In the genomic region with DNA sequence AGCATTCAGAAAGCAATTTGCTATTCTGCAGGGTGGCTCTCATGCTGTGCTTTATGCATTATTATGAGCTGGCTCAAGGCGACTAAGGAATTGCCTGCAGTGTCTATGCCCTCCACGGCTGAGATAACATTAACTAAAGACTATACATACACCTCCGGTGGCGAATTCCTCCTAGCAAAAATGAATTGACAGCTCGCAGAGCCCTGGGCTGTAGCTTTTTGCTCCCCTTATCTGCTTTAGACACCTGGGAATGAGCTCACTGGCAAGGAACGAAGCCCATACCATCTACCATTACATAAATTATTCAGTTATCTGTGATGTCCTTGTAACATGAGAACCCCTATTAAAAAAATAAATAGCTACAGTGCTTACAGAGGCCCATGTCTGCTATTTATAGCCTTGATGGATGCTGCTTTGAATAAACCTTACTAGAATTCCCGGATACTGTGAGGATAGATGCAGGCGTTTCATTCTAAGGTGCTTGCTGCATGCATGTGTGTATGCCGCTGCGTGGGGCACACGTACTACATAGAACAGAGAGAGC, we compare ENCODE assay signal across 12 mouse cellular contexts. TPM values are rescaled to one million over a fixed set of nuclear protein-coding genes. Genes with fewer than 3 reads are reported as not detected.
DNase-seq lines count a peak whose midpoint lies in the region; ATAC-seq lines count a peak whose summit lies in the region.
"Had no signal": no experiment of that assay in that cellular context is flagged by ENCODE, and none has a peak within 500 bp of the region (broad histone marks: within the 10 kb centered on the region; RNA-seq: fewer than 3 reads in every experiment).

No protein-coding gene starts in this region.

- DNase-seq in heart, adult 8-10 months (ENCODE audit: low spot score): no peak
- DNase-seq in c-Kit-negative CD71-positive TER-119-positive erythroid progenitor cells, embryonic 14.5 days (ENCODE audit: low read depth, low spot score): peak; percentile 48
- no peak for DNase-seq in hindbrain, embryonic 11.5 days (ENCODE audit: low spot score)
- DNase-seq in midbrain, embryonic 11.5 days (ENCODE audit: low spot score, missing footprints): no peak
- no peak for DNase-seq in spleen, postnatal 10 days (ENCODE audit: low spot score in 2 of 2)
- DNase-seq in cerebellum, postnatal 4 days (ENCODE audit: low spot score in 2 of 2): no peak
- no peak for DNase-seq in spleen, adult 12 weeks (ENCODE audit: low spot score)
- DNase-seq: adrenal gland, adult 2 months; thymus, postnatal 25 days had no signal

- no peaks in the 10 kb centered on the region for H3K36me3 ChIP-seq in heart, embryonic 13.5 days
- no peaks in the 10 kb centered on the region for H3K36me3 ChIP-seq in hindbrain, embryonic 11.5 days (ENCODE audit: control insufficient read depth, insufficient read depth, low read length)
- H3K36me3 ChIP-seq in midbrain, embryonic 11.5 days (ENCODE audit: control insufficient read depth, insufficient read depth, low read length): no peaks in the 10 kb centered on the region
- H3K36me3 ChIP-seq: embryonic facial prominence, embryonic 15.5 days; limb, embryonic 13.5 days had no signal

- peak overlapping the region; percentile 24 for H3K4me3 ChIP-seq in heart, embryonic 13.5 days
- H3K4me3 ChIP-seq in hindbrain, embryonic 11.5 days (ENCODE audit: low read depth, low read length): no peak overlapping the region
- H3K4me3 ChIP-seq in midbrain, embryonic 11.5 days (ENCODE audit: low read depth, low read length): no peak overlapping the region
- H3K4me3 ChIP-seq: embryonic facial prominence, embryonic 15.5 days; limb, embryonic 13.5 days had no signal

- peak overlapping the region; percentile 58 for H3K4me2 ChIP-seq in heart, embryonic 13.5 days
- no peak overlapping the region; the same call in 1 of the 2 replicates for H3K4me2 ChIP-seq in hindbrain, embryonic 11.5 days (replicated peaks; ENCODE audit: low read depth, low read length)
- 0 out of 2 replicates have a peak overlapping the region, but pooled peaks have one; percentile 6 for H3K4me2 ChIP-seq in midbrain, embryonic 11.5 days
- H3K4me2 ChIP-seq: embryonic facial prominence, embryonic 15.5 days; limb, embryonic 13.5 days had no signal

- 15% methylated on average over 11 of the region's 11 CpGs for WGBS in heart, embryonic 13.5 days
- WGBS in hindbrain, embryonic 11.5 days: 44% methylated on average over 11 of the region's 11 CpGs
- WGBS in midbrain, embryonic 11.5 days: 48% methylated on average over 11 of the region's 11 CpGs

- ATAC-seq in heart, embryonic 13.5 days (ENCODE audit: extremely low read depth, insufficient number of reproducible peaks, low FRiP score, low TSS enrichment): peak; percentile 22; the same call in 1 of the 2 replicates
- peak; percentile 76 for ATAC-seq in hindbrain, embryonic 11.5 days (ENCODE audit: low FRiP score)
- ATAC-seq in midbrain, embryonic 11.5 days (ENCODE audit: low FRiP score): peak; percentile 71

- no peaks in the 10 kb centered on the region for H3K27me3 ChIP-seq in heart, embryonic 13.5 days (replicated peaks)
- 0 out of 2 replicates have a peak, but pooled peaks cover 3% of the 10 kb centered on the region for H3K27me3 ChIP-seq in hindbrain, embryonic 11.5 days (ENCODE audit: control insufficient read depth, insufficient read depth, low read length)
- H3K27me3 ChIP-seq in midbrain, embryonic 11.5 days (ENCODE audit: control insufficient read depth, insufficient read depth, low read length): no peaks in the 10 kb centered on the region
- H3K27me3 ChIP-seq: embryonic facial prominence, embryonic 15.5 days; limb, embryonic 13.5 days had no signal

- H3K27ac ChIP-seq in heart, embryonic 13.5 days (replicated peaks): peak overlapping the region; percentile 87
- peak overlapping the region; percentile 79 for H3K27ac ChIP-seq in hindbrain, embryonic 11.5 days (ENCODE audit: low read depth, low read length)
- peak overlapping the region; percentile 25; the same call in 1 of the 2 replicates for H3K27ac ChIP-seq in midbrain, embryonic 11.5 days (ENCODE audit: low read depth, low read length)
- H3K27ac ChIP-seq: embryonic facial prominence, embryonic 15.5 days; limb, embryonic 13.5 days had no signal

- H3K9me3 ChIP-seq in heart, embryonic 13.5 days: 0 out of 2 replicates have a peak, but pooled peaks cover 6% of the 10 kb centered on the region
- H3K9me3 ChIP-seq in hindbrain, embryonic 11.5 days (ENCODE audit: control insufficient read depth, low read length): no peaks in the 10 kb centered on the region
- H3K9me3 ChIP-seq in midbrain, embryonic 11.5 days (ENCODE audit: control insufficient read depth, low read length): no peaks in the 10 kb centered on the region
- H3K9me3 ChIP-seq: embryonic facial prominence, embryonic 15.5 days; limb, embryonic 13.5 days had no signal

- H3K9ac ChIP-seq in heart, embryonic 13.5 days: peak overlapping the region; percentile 45; the same call in 1 of the 2 replicates
- no peak overlapping the region for H3K9ac ChIP-seq in hindbrain, embryonic 11.5 days (ENCODE audit: low read depth, low read length)
- no peak overlapping the region for H3K9ac ChIP-seq in midbrain, embryonic 11.5 days (ENCODE audit: low read length)
- H3K9ac ChIP-seq: embryonic facial prominence, embryonic 15.5 days; limb, embryonic 13.5 days had no signal

- H3K4me1 ChIP-seq in heart, embryonic 13.5 days: peaks cover 30% of the 10 kb centered on the region
- no peaks in the 10 kb centered on the region for H3K4me1 ChIP-seq in hindbrain, embryonic 11.5 days (replicated peaks; ENCODE audit: control insufficient read depth, insufficient read depth, low read length)
- H3K4me1 ChIP-seq in midbrain, embryonic 11.5 days (ENCODE audit: control insufficient read depth, insufficient read depth, low read length): peaks cover 11% of the 10 kb centered on the region

RNA-seq across cellular contexts. Expression of a gene that starts 53.1 kb away (rescaled TPM):
- not detected in 2 replicates for polyA plus RNA-seq in heart, embryonic 13.5 days (2015; fragmentation: Nextera tagmentation; extraction: Ambion mirVana)
- total RNA-seq in heart, adult 8-10 months (2022): not detected
- polyA plus RNA-seq in hindbrain, embryonic 11.5 days (2014; fragmentation: Nextera tagmentation; extraction: Ambion mirVana): not detected in 2 replicates
- polyA plus RNA-seq in midbrain, embryonic 11.5 days (2014; fragmentation: Nextera tagmentation; extraction: Ambion mirVana): not detected in 2 replicates
- total RNA-seq: adrenal gland, adult 2 months had no signal
- polyA plus RNA-seq: adrenal gland, adult 2 months; embryonic facial prominence, embryonic 15.5 days; limb, embryonic 13.5 days had no signal

Comparison
In these comparisons a context has a peak if more than half of its experiments do, and no peak if none do; other contexts are left out.
1. ATAC-seq: peak in every context shown above with its lines; median percentile 76 in hindbrain, embryonic 11.5 days; 71 in midbrain, embryonic 11.5 days; 22 in heart, embryonic 13.5 days.
2. H3K27ac ChIP-seq: peak in every context shown above with its lines; median percentile 87 in heart, embryonic 13.5 days; 79 in hindbrain, embryonic 11.5 days; 25 in midbrain, embryonic 11.5 days.